Mouse (Mus musculus) R1 (cell line): ENCODE data around the gene Nek6.

Experiments
- DNase-seq: peaks from one replicate; pipeline ENCODE4 v3.0.0-alpha.2; 2018; ENCODE audit warnings: low read depth, low spot score

Nek6 gene

GRCm38 (mm10) chr2:38509004-38509719, 2.3 kb upstream of the Nek6 start:
- DNase-seq = no peak

- DNase-seq = peak; percentile 41
Measured at GRCm38 (mm10) chr2:38510120-38510519, 1.3 kb upstream of the Nek6 start.

- DNase-seq = no peak
Measured at GRCm38 (mm10) chr2:38512308-38513182, 1.1 kb downstream of the Nek6 start.

- no peak for DNase-seq
Measured at GRCm38 (mm10) chr2:38513183-38513529, 1.7 kb downstream of the Nek6 start.

GRCm38 (mm10) chr2:38514411-38514810, 3.0 kb downstream of the Nek6 start:
- DNase-seq = no peak

GRCm38 (mm10) chr2:38515446-38515845, 4.0 kb downstream of the Nek6 start:
- DNase-seq = peak; percentile 57

- no peak for DNase-seq
Measured at GRCm38 (mm10) chr2:38516471-38516870, 5.0 kb downstream of the Nek6 start.

- no peak for DNase-seq
Measured at GRCm38 (mm10) chr2:38517045-38517444, 5.6 kb downstream of the Nek6 start.

GRCm38 (mm10) chr2:38518719-38519118, 7.3 kb downstream of the Nek6 start:
- DNase-seq = no peak

- DNase-seq = no peak
Measured at GRCm38 (mm10) chr2:38519934-38520333, 8.5 kb downstream of the Nek6 start.

GRCm38 (mm10) chr2:38521618-38522017, 10.2 kb downstream of the Nek6 start:
- DNase-seq = no peak

- no peak for DNase-seq
Measured at GRCm38 (mm10) chr2:38522354-38522753, 10.9 kb downstream of the Nek6 start.

- no peak for DNase-seq
Measured at GRCm38 (mm10) chr2:38523781-38524445, 12.5 kb downstream of the Nek6 start.

- DNase-seq = no peak
Measured at GRCm38 (mm10) chr2:38525034-38525433, 13.6 kb downstream of the Nek6 start.

GRCm38 (mm10) chr2:38529582-38530152, 18.2 kb downstream of the Nek6 start:
- DNase-seq = no peak

- no peak for DNase-seq
Measured at GRCm38 (mm10) chr2:38530955-38531381, 19.5 kb downstream of the Nek6 start.

GRCm38 (mm10) chr2:38533322-38533721, 21.9 kb downstream of the Nek6 start:
- DNase-seq = no peak

GRCm38 (mm10) chr2:38533767-38534166, 22.3 kb downstream of the Nek6 start:
- no peak for DNase-seq

- DNase-seq = peak; percentile 43
Measured at GRCm38 (mm10) chr2:38534241-38534940, 22.9 kb downstream of the Nek6 start.

GRCm38 (mm10) chr2:38535051-38535450, 23.6 kb downstream of the Nek6 start:
- DNase-seq = no peak

- no peak for DNase-seq
Measured at GRCm38 (mm10) chr2:38535521-38536220, 24.2 kb downstream of the Nek6 start.
